Mouse (Mus musculus) monocyte, adult 2 months (primary cell): ENCODE data around the gene Kcnma1.

Experiments
- DNase-seq, 2 experiments: peaks; one replicate each; pipeline ENCODE4 v3.0.0; 2022; ENCODE audit warnings: low spot score in 2 of 2, low read depth in 1 of 2

Gene Kcnma1

DNA sequence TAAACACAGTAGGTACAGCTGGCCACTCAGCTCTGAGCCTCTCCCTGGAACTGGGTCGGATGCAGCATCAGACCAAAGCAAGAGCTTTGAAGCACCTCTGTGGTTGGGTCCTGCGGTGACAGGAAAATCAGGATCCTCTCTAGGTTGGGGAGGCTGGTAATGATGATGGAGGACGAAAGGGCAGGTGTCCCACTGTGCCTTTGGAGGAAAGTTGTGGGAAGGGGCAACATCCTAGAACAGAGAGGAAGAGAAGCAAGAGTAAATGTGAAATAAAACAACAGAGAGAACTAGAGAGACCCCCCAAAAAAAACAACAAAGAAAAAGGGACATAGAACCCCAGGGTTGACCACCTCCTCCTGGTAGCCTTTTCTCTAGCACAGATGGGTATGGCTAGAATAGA, at the start of gene Kcnma1:
TSS of gene Kcnma1 (minus strand) at position 101 of the 400 bp plus-strand sequence.
- DNase-seq: no peak

DNA sequence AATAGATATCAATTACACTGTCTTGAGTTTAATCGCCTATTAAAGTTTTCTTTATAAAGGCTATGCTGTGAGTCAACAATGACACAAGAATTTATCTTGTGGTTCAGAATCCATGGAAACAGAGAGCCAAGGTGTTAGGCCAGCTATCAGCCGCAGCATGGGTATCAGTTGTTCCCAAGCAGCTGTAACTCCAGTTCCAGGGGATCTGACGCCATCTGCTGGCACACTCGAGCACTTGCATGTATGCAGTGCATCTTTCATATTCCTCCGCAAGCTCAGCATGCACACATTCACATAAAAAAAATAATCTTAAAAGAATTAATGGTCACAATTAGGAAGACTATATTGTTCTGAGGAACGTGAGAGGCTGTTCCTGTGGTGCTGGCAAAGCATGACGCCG, 45.5 kb upstream of the Kcnma1 start:
- no peak for DNase-seq

DNA sequence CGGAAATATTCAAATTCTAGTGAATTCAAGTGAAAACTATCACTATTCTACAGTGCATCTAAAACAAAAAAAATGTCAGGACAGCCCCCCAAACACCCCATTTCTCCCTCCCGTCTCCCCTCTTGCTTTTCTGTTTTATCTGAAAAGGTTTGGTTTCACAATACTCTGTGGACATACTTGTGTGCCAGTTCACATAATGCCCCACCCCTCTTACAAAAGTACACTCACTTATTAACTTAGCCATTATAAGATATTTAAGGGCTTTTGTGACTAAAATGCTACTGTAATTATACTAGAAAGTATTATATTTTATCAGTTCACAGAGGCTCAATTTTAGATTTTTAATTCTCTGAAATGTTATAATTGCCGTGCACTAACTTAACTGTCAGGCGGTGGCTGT, 45.0 kb upstream of the Kcnma1 start:
- DNase-seq: no peak

DNA sequence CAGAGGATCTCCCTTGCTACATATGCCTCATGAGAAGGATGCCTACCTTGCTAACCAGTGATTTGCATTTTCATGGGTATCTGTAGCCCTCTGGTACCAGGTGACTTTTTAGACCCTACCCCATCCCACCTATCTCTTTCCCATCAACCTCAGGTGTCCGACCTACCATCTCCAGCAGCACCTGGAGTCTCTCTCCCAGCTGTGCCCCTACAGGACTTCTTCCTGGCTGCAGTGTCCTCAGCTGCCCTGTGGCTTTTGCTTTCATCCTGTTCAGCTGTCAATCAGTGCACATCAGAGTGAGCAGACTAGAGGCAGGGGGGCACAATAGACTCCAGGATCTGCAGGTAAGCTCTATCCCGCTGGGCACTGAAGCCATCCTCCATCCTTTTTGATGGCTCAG, 37.5 kb upstream of the Kcnma1 start:
- no peak for DNase-seq

DNA sequence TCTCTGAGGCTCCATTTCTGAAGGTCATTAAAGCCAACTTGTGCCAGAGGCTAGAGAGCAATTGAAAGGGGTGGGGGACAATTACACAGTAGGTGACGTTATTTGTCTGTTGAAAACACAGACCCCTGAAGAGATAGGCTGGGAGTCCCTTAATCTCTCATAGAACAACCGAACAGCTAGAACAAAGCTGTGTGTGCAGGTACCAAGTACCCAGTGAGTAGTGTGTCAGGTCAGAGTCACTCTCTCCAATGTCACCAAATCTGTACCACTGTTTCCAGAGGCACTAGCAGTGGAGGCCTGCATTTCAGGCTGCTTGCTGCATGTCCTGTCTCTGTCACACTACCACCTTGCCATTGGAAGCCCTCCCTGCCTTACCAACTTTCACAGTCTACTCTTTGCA, 22.3 kb upstream of the Kcnma1 start:
- no peak for DNase-seq

DNA sequence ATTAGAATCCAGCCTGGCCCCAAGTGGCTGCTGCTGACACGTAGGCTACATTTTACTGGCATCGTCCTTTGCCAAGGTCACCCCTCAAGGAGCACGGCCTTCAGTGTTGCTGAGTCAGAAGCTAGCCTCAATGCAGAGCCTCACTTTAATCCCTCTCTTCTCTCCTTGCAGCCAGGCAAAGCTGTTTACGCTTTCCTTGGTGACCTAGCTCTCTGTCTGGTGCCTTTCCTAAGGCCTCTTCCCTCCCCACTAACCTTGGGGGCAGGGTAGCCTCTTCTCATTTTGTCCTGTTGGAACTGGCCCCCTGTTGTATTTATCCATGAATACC, 21.9 kb upstream of the Kcnma1 start:
- no peak for DNase-seq

DNA sequence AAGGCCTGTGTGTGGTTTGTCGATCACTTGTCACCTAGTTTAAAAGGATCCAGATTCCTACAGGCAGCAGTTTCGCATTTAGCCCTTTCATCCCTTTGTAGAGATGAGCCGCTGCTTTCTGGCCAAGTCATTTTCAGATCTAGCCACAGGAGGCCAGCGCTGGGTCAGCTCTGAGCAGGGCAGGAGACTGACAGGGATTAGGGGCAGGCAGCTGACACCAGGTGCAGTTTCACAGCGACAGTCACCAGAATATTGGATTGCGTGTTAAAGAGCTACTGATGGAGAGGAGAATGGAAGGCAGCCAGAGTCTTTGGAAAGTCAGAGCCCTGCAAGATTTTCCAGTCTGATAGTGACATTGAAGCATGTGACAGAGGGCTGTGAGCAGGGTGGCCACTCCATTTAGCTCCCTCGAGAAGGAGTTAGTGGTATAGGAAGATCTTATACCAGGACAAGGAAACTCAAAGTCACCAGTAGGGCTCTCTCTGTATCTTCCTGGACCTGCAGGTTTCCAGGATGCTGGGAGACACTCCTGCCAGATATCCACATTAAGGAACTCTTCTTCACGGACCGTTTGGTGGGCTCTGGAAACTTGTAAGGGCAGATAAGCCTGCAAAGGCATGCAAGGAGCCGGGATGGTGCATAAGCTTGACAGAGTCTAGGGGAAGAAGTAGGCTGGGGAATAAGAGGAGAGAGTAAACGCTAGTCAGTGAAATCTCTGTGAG, 21.4 kb upstream of the Kcnma1 start:
- DNase-seq: no peak

DNA sequence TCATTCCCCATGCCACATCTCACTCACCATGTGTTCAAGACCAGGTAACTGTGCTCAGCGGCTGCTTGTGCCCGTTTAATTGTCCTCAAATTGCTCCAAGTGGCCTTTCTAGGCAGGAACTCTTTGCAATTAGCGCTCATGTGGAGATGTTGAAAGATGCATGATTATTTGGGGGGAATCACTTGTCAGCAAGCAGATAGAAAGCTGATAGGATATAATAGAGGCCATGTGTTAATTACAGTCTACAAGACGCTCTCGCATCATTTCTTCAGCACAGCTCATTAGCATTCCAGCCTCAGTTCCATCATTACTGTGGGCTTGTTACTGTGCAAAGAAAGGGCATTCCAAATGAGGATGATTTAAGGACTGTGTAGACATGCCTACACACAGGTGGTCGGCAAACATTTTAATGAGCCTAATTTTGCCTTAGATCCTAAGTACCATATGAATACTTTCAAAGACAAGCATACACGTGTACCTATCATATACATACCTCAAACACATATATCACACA, 18.6 kb upstream of the Kcnma1 start:
- DNase-seq: no peak

DNA sequence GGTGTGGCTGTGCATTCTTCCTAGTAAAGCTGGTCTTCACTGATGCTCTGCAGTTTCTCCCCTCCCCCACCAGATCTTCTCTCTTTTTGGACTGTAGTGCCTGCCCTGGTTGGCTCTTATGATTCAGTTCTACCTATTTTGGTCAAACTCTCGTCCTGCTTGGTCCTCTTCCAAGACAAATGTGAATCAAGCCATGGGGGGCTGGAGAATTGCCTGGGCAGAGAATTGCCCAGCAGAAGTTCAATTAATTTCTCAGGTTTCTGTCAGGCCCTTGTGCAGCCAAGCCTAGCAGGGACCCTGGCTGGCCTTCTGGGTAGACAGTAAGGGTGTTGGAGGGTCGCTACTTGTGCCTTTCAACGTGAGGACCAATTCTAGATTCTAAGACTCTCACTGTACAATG, 17.9 kb upstream of the Kcnma1 start:
- DNase-seq: no peak

DNA sequence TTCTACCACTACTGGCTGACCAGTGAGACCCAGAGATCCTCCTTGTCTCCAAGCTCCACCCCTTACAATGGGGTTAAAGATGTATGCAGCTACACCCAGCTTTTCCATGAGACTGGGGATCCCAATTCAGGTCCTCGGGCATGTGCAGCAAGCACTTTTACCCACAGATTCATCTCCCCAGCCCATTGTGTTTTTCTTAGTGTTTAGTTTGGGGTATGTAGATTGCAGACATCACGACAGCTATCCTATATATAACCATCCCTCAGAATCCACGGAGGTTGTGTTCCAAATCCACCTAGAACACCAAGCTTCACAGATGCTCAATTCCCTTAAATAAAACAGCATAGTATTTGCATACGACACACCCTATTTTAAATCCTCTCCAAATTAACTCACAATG, 6.4 kb upstream of the Kcnma1 start:
- DNase-seq: no peak

DNA sequence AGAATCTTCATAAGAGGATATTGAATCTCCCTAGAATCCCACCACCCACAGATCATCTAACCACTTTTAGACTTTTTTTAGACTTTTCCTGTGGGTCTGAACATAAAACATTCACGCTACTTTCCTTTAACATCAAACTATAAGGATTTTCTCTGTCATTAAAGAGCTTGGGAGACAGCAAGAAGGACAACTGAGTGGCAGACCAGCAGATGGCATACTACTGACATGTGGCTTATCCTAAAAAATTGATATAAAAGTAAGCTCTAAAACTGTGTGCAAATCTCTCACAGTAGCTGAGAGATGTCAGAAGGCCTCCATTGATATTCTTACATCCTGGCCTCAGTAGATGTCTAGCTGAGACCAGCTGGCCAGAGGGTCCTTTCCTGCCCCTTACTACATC, 4.3 kb downstream of the Kcnma1 start:
- no peak for DNase-seq

DNA sequence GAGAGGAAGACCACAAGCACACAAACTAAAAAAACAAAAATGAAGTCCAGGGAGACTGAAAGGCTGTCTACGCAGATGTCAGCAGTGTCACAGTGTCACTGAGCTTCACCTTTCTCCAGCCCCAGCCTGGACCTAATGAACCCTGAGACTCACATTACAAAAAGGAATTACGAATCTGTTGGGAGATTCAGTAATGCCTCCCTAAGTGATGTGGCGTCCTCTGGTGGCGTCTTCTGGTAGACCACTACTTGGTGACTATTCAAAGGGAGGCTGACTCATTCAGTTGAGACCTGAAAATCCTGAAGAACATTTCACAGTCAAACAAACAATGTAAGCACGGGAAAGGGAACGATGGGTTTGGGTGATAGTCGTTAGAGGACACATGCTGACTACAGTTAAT, 6.0 kb downstream of the Kcnma1 start:
- no peak for DNase-seq

DNA sequence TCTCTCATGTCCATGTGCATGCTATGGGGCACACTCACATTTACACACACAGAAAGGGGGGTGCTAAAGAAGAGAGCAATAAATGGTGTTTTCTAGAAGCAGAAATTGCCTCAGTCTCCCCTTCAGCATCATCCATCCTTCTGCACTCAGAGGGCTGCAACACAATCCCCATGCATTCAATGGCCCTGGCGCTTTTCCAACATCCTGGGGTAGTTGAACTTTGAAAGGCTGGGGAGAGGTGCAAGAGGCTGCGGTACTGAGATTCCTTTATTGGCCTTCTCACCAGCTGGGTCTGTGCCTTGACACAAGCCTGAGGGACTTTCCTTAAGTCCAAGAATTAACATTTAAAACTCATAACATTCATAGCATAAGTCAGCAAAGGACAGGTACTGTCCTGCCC, 8.0 kb downstream of the Kcnma1 start:
- no peak for DNase-seq

DNA sequence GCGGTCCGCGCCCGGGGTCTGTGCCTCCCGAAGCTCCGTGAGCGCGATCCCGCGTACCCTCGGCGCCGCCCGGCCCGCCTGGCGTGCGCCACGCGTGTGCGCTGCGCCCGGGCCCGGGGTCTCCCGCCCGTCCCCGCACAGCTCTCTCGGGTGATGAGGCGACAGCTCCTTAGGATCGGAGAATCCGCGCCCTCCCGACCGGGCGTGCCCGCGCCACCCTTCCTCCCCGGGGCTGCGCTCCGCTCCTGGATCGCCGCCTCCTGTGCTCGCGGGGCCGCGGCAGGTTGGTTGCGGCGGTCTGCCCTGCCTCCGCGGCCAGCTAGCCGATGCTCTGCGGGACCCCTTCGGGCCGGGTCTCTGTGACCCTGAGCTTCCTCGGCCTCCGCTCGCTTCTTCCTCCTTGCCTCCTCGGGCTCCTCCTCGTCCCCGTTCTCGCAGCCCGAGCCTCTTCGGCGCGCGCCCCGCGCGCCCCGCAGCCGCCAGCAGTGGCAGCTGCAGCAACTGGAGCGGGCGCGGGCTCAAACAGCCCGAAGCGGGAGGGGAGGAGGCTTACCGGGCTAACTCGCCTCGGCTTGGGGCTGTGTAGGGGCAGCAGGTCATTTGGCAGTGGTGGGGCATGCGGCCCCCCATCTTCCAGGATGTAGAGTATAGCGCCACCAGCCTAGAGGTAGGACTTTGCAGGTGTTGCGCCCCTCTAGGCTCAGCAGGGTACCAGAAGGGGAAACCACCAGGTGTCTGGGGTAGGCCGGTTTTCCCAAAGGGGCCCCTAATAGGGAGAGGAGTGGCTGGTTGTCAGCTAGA, 9.6 kb downstream of the Kcnma1 start:
- DNase-seq: no peak

DNA sequence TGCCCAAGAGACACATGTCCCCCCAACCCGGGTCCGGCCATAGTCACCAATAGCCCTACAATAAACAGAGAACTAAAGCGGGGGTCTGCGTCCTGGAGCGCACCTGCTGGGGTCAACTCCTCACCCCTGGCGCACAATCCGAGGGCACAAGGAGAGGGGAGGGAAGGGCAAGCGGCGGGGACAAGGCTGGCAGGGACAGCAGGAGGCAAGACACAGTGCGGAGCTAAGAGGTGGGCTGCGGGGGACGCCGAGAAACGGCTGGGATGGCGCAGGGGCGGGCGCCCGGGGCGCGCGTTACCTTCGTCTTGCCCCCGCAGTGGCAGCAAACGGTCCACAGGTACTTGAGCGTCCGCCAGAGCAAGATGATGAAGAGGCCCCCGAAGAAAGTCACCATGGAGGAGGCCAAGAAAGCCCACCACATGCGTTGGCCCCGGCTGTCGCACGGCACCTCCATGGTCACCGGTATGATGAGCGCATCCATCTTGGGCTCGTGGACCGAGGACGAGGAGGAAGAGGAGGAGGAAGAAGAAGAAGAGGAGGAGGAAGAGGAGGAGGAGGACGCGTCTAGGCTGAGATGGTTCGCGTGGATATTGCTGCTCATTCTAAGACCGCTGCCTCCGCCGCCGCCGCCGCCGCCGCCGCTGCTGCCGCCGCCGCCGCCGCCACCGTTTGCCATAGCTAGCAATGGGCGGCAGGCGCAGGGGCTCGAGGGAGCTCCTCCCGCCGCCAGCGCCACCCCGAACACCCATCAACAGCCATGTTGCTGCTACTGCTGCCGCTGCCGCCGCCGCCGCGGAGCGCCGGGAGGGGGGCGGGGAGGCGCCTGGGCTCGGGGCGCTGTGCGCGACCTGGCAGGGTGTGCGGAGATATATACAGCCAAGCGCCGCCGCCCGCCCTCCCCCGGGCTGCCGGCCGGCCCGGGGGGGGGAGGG, 10.6 kb downstream of the Kcnma1 start:
- DNase-seq: no peak

DNA sequence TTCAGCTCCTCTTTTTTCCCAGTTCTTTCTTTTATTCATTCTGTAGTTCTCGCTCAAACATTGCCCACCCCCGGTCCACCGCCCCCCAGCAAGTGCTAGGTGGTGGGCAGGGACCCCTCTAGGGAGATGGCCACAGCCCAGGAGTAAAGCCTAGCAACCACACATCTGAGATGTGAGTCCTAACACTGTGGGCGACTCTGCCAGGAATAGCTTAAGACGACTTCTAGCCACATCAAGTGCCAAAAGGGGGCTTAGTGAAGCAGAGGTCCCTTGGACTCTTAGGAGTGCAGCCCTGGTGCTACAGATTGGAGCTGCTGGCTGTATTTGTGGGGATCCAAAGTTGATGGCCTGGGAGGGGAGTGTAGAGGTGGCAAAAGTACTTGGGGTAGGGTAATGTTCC, 11.6 kb downstream of the Kcnma1 start:
- DNase-seq: no peak

DNA sequence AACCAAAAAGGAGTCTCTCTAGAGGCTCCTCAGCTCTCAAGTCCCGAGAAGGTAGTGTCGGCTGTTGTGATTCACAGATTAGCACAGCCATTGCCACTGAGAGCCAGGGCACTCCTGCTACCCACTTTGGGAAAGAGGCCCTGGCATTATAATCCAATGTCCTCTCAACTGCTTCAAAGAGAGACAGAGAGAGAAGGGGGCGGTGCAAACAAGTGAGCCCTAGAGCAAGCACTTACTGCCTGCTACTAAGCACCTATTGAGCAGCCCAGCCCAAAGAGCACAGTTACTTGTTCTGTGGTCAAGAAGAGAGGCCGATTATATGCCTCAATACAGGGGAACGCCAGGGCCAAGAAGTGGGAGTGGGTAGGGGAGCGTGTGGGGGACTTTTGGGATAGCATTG, 16.4 kb downstream of the Kcnma1 start:
- no peak for DNase-seq

DNA sequence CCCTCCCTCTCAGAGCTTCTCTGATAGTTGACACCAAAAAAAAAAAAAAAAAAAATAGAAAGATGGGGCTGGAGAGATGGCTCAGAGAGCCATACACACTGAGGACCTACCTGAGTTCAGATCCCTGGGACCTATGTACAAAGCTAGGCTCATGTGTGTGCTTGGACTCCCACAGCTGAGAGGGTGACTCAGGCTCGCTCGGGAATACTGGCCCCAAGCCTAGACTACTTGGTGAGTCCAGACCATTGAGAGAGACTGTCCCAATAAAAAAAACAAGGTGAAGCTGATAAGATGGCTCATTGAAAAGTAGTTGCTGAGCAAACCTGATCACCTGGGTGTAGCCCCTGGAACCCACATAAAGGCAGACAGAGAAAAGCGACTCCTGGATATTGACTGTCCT, 18.5 kb downstream of the Kcnma1 start:
- no peak for DNase-seq

DNA sequence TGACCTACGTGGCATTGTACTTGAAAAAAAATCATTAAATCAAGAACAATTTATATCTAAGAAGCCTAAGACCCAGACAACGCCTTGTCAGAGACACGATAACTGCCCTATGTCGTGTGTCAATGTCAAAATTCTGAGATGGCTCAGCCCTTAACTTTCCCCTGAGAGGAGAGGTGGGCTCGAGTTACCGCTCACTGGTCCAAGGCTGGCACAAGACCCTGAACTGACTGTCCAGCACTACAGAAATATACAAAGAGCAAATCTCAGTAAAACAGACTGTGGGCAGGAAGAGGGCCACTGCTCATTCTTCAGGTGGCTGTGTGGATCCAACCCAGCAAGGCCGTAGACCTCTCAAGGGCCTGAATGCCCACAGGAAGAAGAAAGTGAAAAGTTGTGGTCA, 23.4 kb downstream of the Kcnma1 start:
- DNase-seq: no peak

DNA sequence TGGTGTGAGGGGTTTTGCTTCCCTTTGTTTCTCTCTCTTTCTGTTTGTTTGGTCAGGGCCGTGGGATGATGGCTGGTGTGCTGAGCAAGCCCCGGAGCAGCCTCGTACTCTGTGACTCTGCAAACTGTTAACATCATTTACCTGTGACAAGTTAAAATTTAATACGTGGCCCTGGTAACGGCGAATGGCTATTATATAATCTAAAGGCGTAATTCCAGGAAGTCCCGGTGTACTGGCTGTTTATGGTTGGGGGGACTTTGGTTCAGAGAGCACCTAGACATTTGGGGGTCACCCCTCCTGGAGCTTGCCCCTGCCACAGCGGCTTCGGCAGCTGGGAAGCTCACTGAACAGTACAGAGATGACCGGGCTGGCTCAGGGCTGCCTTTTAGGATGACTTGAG, 24.6 kb downstream of the Kcnma1 start:
- DNase-seq: no peak

DNA sequence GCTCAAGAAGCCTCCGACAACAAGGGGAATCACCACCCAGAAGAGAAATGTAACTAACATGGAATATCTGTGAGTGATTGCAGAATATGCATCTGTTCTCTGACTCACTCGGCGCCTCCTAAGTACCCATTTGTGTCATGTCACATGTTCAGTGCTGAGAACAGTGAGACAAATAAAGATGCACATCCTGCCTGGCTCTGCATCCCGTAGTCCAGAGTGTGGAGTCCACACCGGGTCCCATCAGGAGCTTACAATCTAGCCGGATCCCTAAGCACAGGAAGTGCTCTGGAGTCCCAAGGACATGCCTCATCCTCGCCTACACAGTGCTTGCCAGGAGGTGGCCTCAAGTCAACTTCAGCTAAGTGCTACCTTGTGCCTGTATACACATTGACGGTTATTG, 32.1 kb downstream of the Kcnma1 start:
- no peak for DNase-seq

DNA sequence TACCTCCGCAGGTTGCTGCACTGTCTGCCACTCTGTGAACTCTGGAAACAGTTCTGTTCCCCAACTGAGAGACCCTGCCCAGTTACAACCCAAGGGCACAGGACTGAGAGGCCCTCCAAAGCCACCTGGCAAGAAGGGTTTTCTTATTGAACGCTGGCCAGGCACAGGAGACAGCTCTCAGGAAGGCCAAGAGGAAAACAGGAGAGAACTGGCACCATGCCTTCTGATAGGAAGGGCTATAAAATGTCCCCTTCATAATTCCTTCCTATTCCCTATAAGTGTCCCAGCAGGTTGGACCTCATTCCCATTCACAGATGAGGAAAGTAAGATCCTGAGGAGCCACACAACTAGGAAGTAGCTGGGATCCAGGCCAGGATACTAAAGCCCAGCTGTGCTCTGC, 39.6 kb downstream of the Kcnma1 start:
- DNase-seq: no peak
